ENCODE assay signal across 7 mouse cellular contexts in the genomic region with DNA sequence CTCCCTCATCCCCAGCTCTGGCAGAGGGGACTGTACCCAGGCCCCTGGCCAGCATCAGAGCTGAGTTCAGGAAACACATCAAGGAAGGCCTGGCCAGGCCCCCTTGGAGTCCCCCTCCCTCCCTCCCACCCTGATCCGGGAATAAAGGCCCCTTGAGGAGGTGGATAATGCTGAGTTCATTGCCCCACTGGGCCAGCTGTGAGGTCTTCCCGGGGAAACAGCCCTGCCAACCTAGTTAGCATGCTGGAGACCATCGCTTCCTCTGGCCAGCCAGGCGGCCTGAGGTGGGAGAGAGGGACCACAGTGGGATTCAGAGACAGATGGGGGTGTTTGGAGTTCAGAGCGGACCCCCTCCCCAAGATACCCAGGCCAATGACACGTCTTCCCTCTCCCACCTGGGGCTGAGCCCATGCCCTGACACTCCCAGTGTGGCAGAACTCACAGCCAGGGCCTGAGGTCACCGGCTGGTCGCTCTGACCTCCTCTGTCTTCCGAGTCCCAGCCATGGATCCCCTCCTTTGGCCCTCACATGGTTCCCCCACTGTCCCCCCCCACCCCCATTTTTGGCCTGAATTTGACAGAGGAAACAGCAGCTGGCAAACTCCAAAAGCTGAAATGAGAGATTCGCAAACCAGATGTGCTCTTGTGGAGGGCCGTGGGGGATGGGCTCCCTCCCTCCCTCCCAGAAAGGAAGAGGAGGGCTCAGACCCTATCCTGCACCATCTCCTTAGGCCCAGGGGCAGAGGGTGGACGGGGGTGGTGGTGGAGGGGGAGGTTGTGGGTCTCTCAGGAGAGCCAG. TPM values are rescaled to one million over a fixed set of nuclear protein-coding genes. Genes with fewer than 3 reads are reported as not detected.
A peak's percentile ranks its signal among the peaks of the same experiment; 100 is the strongest.
DNase-seq lines count a peak whose midpoint lies in the region; ATAC-seq and TF ChIP-seq lines count a peak whose summit lies in the region.

No protein-coding gene starts in this region.

- peak overlapping the region; percentile 24 for H3K4me2 ChIP-seq in forebrain, embryonic 13.5 days
- H3K4me2 ChIP-seq in intestine, embryonic 15.5 days (replicated peaks), result peak overlapping the region; percentile 45
- H3K4me2 ChIP-seq in neural tube, embryonic 12.5 days (replicated peaks), result peak overlapping the region; percentile 43

- peak overlapping the region; percentile 98 for H3K27ac ChIP-seq in left cerebral cortex, adult 2 months
- peak overlapping the region; percentile 31 for H3K27ac ChIP-seq in forebrain, embryonic 13.5 days
- peak overlapping the region; percentile 76 for H3K27ac ChIP-seq in intestine, embryonic 15.5 days
- H3K27ac ChIP-seq in neural tube, embryonic 12.5 days, result peak overlapping the region; percentile 22; the same call in 1 of the 2 replicates

- no peak for TF ChIP-seq CTCF in left cerebral cortex, adult 2 months (IDR thresholded peaks at IDR 0.05)

- H3K9ac ChIP-seq in forebrain, embryonic 13.5 days, result peak overlapping the region; percentile 38
- peak overlapping the region; percentile 32; the same call in 1 of the 2 replicates for H3K9ac ChIP-seq in intestine, embryonic 15.5 days
- H3K9ac ChIP-seq in neural tube, embryonic 12.5 days, result 0 out of 2 replicates have a peak overlapping the region, but pooled peaks have one; percentile 23

- intact Hi-C loops in left cerebral cortex, adult 2 months (cut with DNase I), result loop anchor here (1.0 kb wide), 1 partner anchor 18 kb away; no protein-coding TSS in a partner anchor

- 0 out of 2 replicates have a peak, but pooled peaks have one; percentile 19 for ATAC-seq in forebrain, embryonic 13.5 days
- ATAC-seq in intestine, embryonic 15.5 days, result 0 out of 2 replicates have a peak, but pooled peaks have one; percentile 24
- 0 out of 2 replicates have a peak, but pooled peaks have one; percentile 38 for ATAC-seq in neural tube, embryonic 12.5 days (ENCODE audit: low FRiP score, low read depth)

- H3K27me3 ChIP-seq in forebrain, embryonic 13.5 days, result no peaks in the 10 kb centered on the region
- no peaks in the 10 kb centered on the region for H3K27me3 ChIP-seq in intestine, embryonic 15.5 days (replicated peaks)
- no peaks in the 10 kb centered on the region for H3K27me3 ChIP-seq in neural tube, embryonic 12.5 days (replicated peaks)

- DNase-seq in left cerebral cortex, adult 2 months (ENCODE audit: extremely low spot score in 1 of 2, low spot score in 2 of 2), result no peak
- DNase-seq in left cerebral cortex, adult 18-20 months (ENCODE audit: low spot score in 2 of 2), result no peak
- no peak for DNase-seq in adipocyte (ENCODE audit: low spot score)
- DNase-seq in urinary bladder, postnatal 4 days (ENCODE audit: low spot score in 2 of 2), result no peak

- no peaks in the 10 kb centered on the region for H3K9me3 ChIP-seq in forebrain, embryonic 13.5 days (replicated peaks)
- H3K9me3 ChIP-seq in intestine, embryonic 15.5 days, result no peaks in the 10 kb centered on the region
- H3K9me3 ChIP-seq in neural tube, embryonic 12.5 days, result no peaks in the 10 kb centered on the region

- no peak overlapping the region for H3K4me3 ChIP-seq in left cerebral cortex, adult 2 months
- H3K4me3 ChIP-seq in forebrain, embryonic 13.5 days, result no peak overlapping the region
- 0 out of 2 replicates have a peak overlapping the region, but pooled peaks have one; percentile 8 for H3K4me3 ChIP-seq in intestine, embryonic 15.5 days (replicated peaks)
- no peak overlapping the region for H3K4me3 ChIP-seq in neural tube, embryonic 12.5 days

- H3K4me1 ChIP-seq in forebrain, embryonic 13.5 days, result peaks cover 58% of the 10 kb centered on the region
- H3K4me1 ChIP-seq in intestine, embryonic 15.5 days (replicated peaks), result peaks cover 82% of the 10 kb centered on the region
- H3K4me1 ChIP-seq in neural tube, embryonic 12.5 days, result peaks cover 55% of the 10 kb centered on the region

- 30% methylated on average over 12 of the region's 12 CpGs for WGBS in forebrain, embryonic 13.5 days
- 40% methylated on average over 12 of the region's 12 CpGs for WGBS in intestine, embryonic 15.5 days
- WGBS in neural tube, embryonic 12.5 days, result 14% methylated on average over 12 of the region's 12 CpGs

- peaks cover 39% of the 10 kb centered on the region for H3K36me3 ChIP-seq in forebrain, embryonic 13.5 days (ENCODE audit: poor library complexity, severe bottlenecking)
- peaks cover 17% of the 10 kb centered on the region for H3K36me3 ChIP-seq in intestine, embryonic 15.5 days
- peaks cover 31% of the 10 kb centered on the region for H3K36me3 ChIP-seq in neural tube, embryonic 12.5 days

RNA-seq across cellular contexts. Expression of gene Lrp1, which starts 6.5 kb away (rescaled TPM):
- 100 to 1,000 TPM; 341 to 357 TPM for total RNA-seq in left cerebral cortex, adult 2 months (2021)
- 100 to 1,000 TPM; 264 to 276 TPM for total RNA-seq in left cerebral cortex, adult 18-20 months (2021)
- 65.1 and 74.7 TPM in 2 replicates for polyA plus RNA-seq in forebrain, embryonic 13.5 days (2015; fragmentation: Nextera tagmentation; extraction: Ambion mirVana)
- polyA plus RNA-seq in intestine, embryonic 15.5 days (2015; fragmentation: Nextera tagmentation; extraction: Ambion mirVana), result 67.2 and 77.1 TPM in 2 replicates
- polyA plus RNA-seq in neural tube, embryonic 12.5 days (2016; fragmentation: Nextera tagmentation; extraction: Ambion mirVana), result 85.7 and 96.0 TPM in 2 replicates

RNA-seq across cellular contexts. Expression of gene Stat6, which starts 28.4 kb away (rescaled TPM):
- total RNA-seq in left cerebral cortex, adult 2 months (2021), result 10 to 100 TPM; 11.4 to 12.9 TPM
- 10 to 100 TPM; 15.9 to 17.8 TPM for total RNA-seq in left cerebral cortex, adult 18-20 months (2021)
- polyA plus RNA-seq in forebrain, embryonic 13.5 days (2015; fragmentation: Nextera tagmentation; extraction: Ambion mirVana), result 2.6 and 2.7 TPM in 2 replicates
- polyA plus RNA-seq in intestine, embryonic 15.5 days (2015; fragmentation: Nextera tagmentation; extraction: Ambion mirVana), result 37.7 and 39.9 TPM in 2 replicates
- polyA plus RNA-seq in neural tube, embryonic 12.5 days (2016; fragmentation: Nextera tagmentation; extraction: Ambion mirVana), result 7.2 and 7.5 TPM in 2 replicates

RNA-seq across cellular contexts. Expression of gene Nemp1, which starts 52.3 kb away (rescaled TPM):
- total RNA-seq in left cerebral cortex, adult 2 months (2021), result 1 to 10 TPM; 4.1 to 4.7 TPM
- total RNA-seq in left cerebral cortex, adult 18-20 months (2021), result 1 to 10 TPM; 4.6 to 5.1 TPM
- 6.7 and 7.0 TPM in 2 replicates for polyA plus RNA-seq in forebrain, embryonic 13.5 days (2015; fragmentation: Nextera tagmentation; extraction: Ambion mirVana)
- polyA plus RNA-seq in intestine, embryonic 15.5 days (2015; fragmentation: Nextera tagmentation; extraction: Ambion mirVana), result 5.7 and 6.9 TPM in 2 replicates
- polyA plus RNA-seq in neural tube, embryonic 12.5 days (2016; fragmentation: Nextera tagmentation; extraction: Ambion mirVana), result 7.2 and 8.0 TPM in 2 replicates

RNA-seq across cellular contexts. Expression of gene Nab2, which starts 53.9 kb away (rescaled TPM):
- 10 to 100 TPM; 44.9 to 67.4 TPM for total RNA-seq in left cerebral cortex, adult 2 months (2021)
- total RNA-seq in left cerebral cortex, adult 18-20 months (2021), result 10 to 100 TPM; 58.2 to 71.7 TPM
- polyA plus RNA-seq in forebrain, embryonic 13.5 days (2015; fragmentation: Nextera tagmentation; extraction: Ambion mirVana), result 1.6 and 2.0 TPM in 2 replicates
- 8.3 and 8.7 TPM in 2 replicates for polyA plus RNA-seq in intestine, embryonic 15.5 days (2015; fragmentation: Nextera tagmentation; extraction: Ambion mirVana)
- polyA plus RNA-seq in neural tube, embryonic 12.5 days (2016; fragmentation: Nextera tagmentation; extraction: Ambion mirVana), result 5.6 and 6.9 TPM in 2 replicates

Comparison
In these comparisons a context has a peak if more than half of its experiments do, and no peak if none do; other contexts are left out.
1. H3K27ac ChIP-seq: peak in every context shown above with its lines; median percentile 98 in left cerebral cortex, adult 2 months; 76 in intestine, embryonic 15.5 days; 31 in forebrain, embryonic 13.5 days; 22 in neural tube, embryonic 12.5 days.